Mouse (Mus musculus): ENCODE results near the gene Vgll4. TPM values are rescaled to one million over a fixed set of nuclear protein-coding genes. Genes with fewer than 3 reads are reported as not detected.

Gene Vgll4
- polyA plus RNA-seq, 1 experiment from 2014 or later: 73.1 TPM

DNA sequence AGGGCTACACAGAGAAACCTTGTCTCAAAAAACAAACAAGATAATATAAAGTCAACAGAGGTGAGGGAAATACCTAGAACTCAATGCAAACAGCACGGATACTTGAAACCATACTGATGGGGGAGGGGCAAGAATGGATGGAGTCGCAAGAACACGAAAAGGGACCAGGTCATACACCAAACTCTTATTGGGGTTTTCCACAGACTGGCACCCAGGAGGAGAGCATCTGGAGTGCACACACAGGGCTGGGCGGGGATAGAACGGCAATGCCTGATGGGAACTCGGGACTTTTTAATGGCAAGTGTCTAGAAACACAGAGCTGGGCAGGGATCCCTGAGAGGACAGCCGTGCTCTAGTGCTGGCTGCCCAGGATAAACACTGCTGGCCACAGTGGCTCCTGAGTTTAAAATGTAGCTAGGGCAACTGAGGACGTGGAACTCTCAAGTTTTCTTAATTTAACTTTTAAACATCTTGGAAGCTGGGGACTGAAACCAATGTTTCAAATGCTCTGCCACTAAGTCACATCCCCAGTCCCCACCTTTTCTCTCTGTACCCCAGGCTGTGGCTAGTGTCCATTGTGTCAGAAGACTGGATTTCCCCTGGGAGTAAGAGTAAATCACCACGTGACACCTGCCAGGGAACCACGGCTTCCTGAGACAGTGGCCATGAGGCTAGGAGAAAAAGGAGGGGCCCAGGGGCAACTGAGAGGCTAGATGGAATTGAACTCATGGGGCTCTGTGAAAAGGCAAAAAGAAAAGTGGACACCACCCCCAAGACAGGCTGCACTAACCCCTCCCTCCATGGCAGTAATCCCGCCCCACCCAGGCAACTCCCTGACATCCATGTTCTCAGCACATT lies 83.1 kb downstream of the Vgll4 start:
- WGBS: 79% methylated on average over 11 of the region's 11 CpGs
- Histone ChIP-seq H3K27ac (ENCODE audit: low read depth, low read length) (no peak overlapping the region), H3K27me3 (ENCODE audit: control insufficient read depth, insufficient read depth, low read length) (no peaks in the 10 kb centered on the region), H3K9me3 (ENCODE audit: control insufficient read depth, low read length) (no peaks in the 10 kb centered on the region), H3K9ac (ENCODE audit: low read length) (no peak overlapping the region), H3K36me3 (ENCODE audit: control insufficient read depth, insufficient read depth, low read length) (no peaks in the 10 kb centered on the region), H3K4me2 (ENCODE audit: low read depth, low read length, severe bottlenecking) (no peak overlapping the region), H3K4me1 (replicated peaks; ENCODE audit: control insufficient read depth, insufficient read depth, low read length) (peaks cover 41% of the 10 kb centered on the region), H3K4me3 (ENCODE audit: low read depth, low read length) (no peak overlapping the region)
- ATAC-seq (replicated peaks; ENCODE audit: low FRiP score) (no peak), DNase-seq (ENCODE audit: low spot score) (no peak)

DNA sequence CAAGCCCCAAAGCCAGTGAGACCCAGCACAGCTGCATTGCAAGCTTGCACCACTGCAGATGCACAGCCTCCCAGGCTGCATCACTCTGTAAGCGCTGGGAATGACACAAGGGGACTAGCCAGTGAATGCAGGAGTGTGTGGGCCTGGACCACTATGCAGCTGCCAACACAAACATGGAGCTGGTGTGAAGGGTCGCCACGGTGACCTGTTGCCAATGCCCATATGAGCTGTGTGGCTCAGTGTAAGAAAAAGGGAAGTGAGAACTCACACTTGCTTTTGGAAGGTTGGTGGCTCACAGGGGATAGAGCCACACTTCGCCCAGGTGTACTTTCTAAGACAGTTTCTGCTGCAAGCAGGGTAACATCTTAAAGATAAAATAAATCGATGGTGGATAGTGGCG lies 83.8 kb downstream of the Vgll4 start:
- peaks cover 42% of the 10 kb centered on the region for H3K4me1 ChIP-seq (replicated peaks; ENCODE audit: control insufficient read depth, insufficient read depth, low read length)
- H3K4me2 ChIP-seq (ENCODE audit: low read depth, low read length, severe bottlenecking): no peak overlapping the region
- no peaks in the 10 kb centered on the region for H3K36me3 ChIP-seq (ENCODE audit: control insufficient read depth, insufficient read depth, low read length)
- 95% methylated on average over 6 of the region's 6 CpGs for WGBS
- DNase-seq (ENCODE audit: low spot score) (no peak), ATAC-seq (replicated peaks; ENCODE audit: low FRiP score) (no peak)
- no peaks in the 10 kb centered on the region for H3K9me3 ChIP-seq (ENCODE audit: control insufficient read depth, low read length)
- H3K27me3 ChIP-seq (ENCODE audit: control insufficient read depth, insufficient read depth, low read length): no peaks in the 10 kb centered on the region
- H3K4me3 ChIP-seq (ENCODE audit: low read depth, low read length): no peak overlapping the region
- no peak overlapping the region for H3K27ac ChIP-seq (ENCODE audit: low read depth, low read length)
- H3K9ac ChIP-seq (ENCODE audit: low read length): no peak overlapping the region

DNA sequence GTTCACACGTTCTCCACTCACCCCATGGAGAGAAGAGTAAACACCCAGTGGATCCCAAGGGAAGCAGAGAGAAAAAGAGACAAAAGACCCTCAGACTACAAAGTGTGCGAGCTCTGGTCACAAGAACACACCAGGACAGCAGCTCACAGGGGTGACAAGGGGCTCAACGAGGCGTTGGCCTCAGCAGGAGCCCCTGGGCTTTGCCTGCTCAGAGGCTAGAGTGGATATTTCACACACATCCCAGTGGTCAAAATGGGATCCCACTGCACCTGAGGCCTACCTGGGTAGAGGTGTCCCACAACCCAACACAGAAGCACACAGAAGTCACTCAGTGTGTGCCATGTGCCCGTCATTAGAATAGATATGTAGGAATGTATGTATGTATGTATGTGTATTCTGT lies 84.7 kb downstream of the Vgll4 start:
- no peak overlapping the region for H3K4me2 ChIP-seq (ENCODE audit: low read depth, low read length, severe bottlenecking)
- H3K27ac ChIP-seq (ENCODE audit: low read depth, low read length): no peak overlapping the region
- WGBS: 78% methylated on average over 5 of the region's 5 CpGs
- no peak overlapping the region for H3K9ac ChIP-seq (ENCODE audit: low read length)
- H3K9me3 ChIP-seq (ENCODE audit: control insufficient read depth, low read length): no peaks in the 10 kb centered on the region
- H3K36me3 ChIP-seq (ENCODE audit: control insufficient read depth, insufficient read depth, low read length): no peaks in the 10 kb centered on the region
- peaks cover 37% of the 10 kb centered on the region for H3K4me1 ChIP-seq (replicated peaks; ENCODE audit: control insufficient read depth, insufficient read depth, low read length)
- no peak overlapping the region for H3K4me3 ChIP-seq (ENCODE audit: low read depth, low read length)
- no peak for DNase-seq (ENCODE audit: low spot score)
- H3K27me3 ChIP-seq (ENCODE audit: control insufficient read depth, insufficient read depth, low read length): no peaks in the 10 kb centered on the region
- ATAC-seq (replicated peaks; ENCODE audit: low FRiP score): no peak

DNA sequence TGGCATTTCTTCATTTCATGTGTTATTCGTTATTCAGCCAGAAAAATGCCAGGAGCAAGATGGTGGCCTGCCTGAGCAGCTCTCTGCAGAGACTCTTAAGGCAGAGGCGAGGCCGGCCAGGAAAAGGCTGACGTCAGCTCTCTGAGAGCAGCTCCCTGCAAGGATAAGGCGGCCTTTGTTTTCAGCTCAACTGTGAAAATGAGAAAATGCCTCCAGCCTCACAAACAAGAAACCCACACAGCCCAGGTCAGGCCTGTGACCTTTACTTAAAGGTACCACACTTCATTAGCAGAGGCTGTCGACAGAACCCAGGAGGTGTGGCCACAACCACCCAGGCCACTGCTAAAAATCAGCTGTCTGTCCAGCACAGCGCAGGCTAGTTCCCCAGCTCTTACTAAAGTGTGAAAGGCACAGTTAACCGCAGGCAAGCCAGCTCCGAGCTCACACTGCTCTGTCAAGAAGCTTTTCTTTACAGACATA lies 86.5 kb downstream of the Vgll4 start:
- Histone ChIP-seq H3K36me3 (ENCODE audit: control insufficient read depth, insufficient read depth, low read length) (no peaks in the 10 kb centered on the region), H3K9ac (ENCODE audit: low read length) (peak overlapping the region; percentile 64), H3K9me3 (ENCODE audit: control insufficient read depth, low read length) (no peaks in the 10 kb centered on the region), H3K27me3 (ENCODE audit: control insufficient read depth, insufficient read depth, low read length) (no peaks in the 10 kb centered on the region), H3K4me2 (ENCODE audit: low read depth, low read length, severe bottlenecking) (peak overlapping the region; percentile 39), H3K4me3 (ENCODE audit: low read depth, low read length) (no peak overlapping the region), H3K27ac (ENCODE audit: low read depth, low read length) (peak overlapping the region; percentile 98), H3K4me1 (replicated peaks; ENCODE audit: control insufficient read depth, insufficient read depth, low read length) (peaks cover 30% of the 10 kb centered on the region)
- WGBS: 0% methylated on average over 9 of the region's 9 CpGs
- ATAC-seq (replicated peaks; ENCODE audit: low FRiP score) (peak; percentile 93), DNase-seq (ENCODE audit: low spot score) (peak; percentile 90)

DNA sequence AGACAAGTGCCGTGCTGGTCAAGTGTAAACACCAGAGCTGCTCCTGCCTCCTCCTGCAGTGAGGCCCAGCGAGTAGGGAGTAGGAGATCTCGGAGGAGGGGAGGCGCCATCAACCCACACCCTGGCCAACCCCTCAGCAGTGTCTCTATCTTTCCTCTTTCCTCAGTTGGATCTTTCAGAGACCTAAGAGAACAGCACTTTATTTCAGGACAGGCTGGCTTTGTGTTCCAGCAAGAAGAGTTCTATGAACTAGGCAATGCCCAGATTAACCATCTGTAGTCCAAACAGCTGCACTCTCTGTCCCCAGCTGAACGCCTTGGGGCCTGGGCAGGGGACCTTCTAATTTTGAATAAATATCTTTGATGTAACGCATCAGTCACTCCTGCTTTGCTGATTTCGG lies 87.1 kb downstream of the Vgll4 start:
- no peak for DNase-seq (ENCODE audit: low spot score)
- Histone ChIP-seq H3K4me1 (replicated peaks; ENCODE audit: control insufficient read depth, insufficient read depth, low read length) (peaks cover 33% of the 10 kb centered on the region), H3K27ac (ENCODE audit: low read depth, low read length) (peak overlapping the region; percentile 98), H3K4me2 (ENCODE audit: low read depth, low read length, severe bottlenecking) (peak overlapping the region; percentile 39), H3K36me3 (ENCODE audit: control insufficient read depth, insufficient read depth, low read length) (no peaks in the 10 kb centered on the region), H3K4me3 (ENCODE audit: low read depth, low read length) (no peak overlapping the region), H3K9ac (ENCODE audit: low read length) (peak overlapping the region; percentile 64), H3K27me3 (ENCODE audit: control insufficient read depth, insufficient read depth, low read length) (no peaks in the 10 kb centered on the region), H3K9me3 (ENCODE audit: control insufficient read depth, low read length) (no peaks in the 10 kb centered on the region)
- peak; percentile 60 for ATAC-seq (replicated peaks; ENCODE audit: low FRiP score)
- WGBS: 7% methylated on average over 7 of the region's 7 CpGs

DNA sequence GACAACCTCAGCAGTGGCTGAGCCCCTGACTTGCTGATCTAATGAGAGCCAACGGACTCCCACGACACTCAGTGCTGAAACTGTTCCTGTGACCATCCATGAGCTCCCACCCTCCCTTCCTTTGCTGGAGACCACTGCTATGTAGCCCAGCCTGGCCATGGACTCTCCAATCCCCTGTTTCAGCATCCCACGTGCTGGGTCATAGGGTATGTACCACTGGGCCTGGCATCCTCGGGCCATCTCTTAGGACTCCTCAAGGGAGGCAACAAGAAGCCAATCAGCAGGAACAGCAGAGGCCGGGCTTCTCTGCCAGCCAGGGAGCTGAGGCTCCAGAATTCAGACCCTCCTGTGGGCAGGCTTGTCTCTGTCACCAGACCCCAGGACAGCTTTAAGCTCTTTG lies 87.6 kb downstream of the Vgll4 start:
- DNase-seq (ENCODE audit: low spot score) (no peak), ATAC-seq (replicated peaks; ENCODE audit: low FRiP score) (no peak)
- WGBS: 26% methylated on average over 5 of the region's 5 CpGs
- Histone ChIP-seq H3K36me3 (ENCODE audit: control insufficient read depth, insufficient read depth, low read length) (no peaks in the 10 kb centered on the region), H3K9ac (ENCODE audit: low read length) (peak overlapping the region; percentile 64), H3K4me3 (ENCODE audit: low read depth, low read length) (no peak overlapping the region), H3K4me1 (replicated peaks; ENCODE audit: control insufficient read depth, insufficient read depth, low read length) (peaks cover 35% of the 10 kb centered on the region), H3K27ac (ENCODE audit: low read depth, low read length) (peak overlapping the region; percentile 98), H3K4me2 (ENCODE audit: low read depth, low read length, severe bottlenecking) (peak overlapping the region; percentile 39), H3K9me3 (ENCODE audit: control insufficient read depth, low read length) (no peaks in the 10 kb centered on the region), H3K27me3 (ENCODE audit: control insufficient read depth, insufficient read depth, low read length) (no peaks in the 10 kb centered on the region)

DNA sequence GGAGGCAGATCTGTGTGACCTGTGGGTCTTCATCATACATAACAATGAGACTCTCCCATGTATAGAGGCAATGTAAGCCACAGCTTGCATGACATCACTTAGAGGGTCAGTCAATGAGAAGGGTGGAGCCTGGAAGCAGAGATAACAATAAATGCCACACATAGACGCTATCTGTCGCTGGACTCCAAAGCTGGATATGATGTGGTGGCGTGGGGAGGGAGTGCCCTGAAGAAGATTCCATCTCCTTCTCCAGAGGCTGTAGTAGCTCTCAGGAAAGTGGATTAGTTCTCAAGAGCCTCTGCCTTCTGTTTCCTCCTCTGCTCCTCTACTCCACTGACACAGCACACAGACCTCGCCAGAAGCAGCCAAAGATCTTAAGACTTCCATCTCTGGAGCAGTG lies 89.0 kb downstream of the Vgll4 start:
- Histone ChIP-seq H3K4me2 (ENCODE audit: low read depth, low read length, severe bottlenecking) (no peak overlapping the region), H3K27ac (ENCODE audit: low read depth, low read length) (no peak overlapping the region), H3K27me3 (ENCODE audit: control insufficient read depth, insufficient read depth, low read length) (no peaks in the 10 kb centered on the region), H3K36me3 (ENCODE audit: control insufficient read depth, insufficient read depth, low read length) (no peaks in the 10 kb centered on the region), H3K9ac (ENCODE audit: low read length) (no peak overlapping the region), H3K4me1 (replicated peaks; ENCODE audit: control insufficient read depth, insufficient read depth, low read length) (peaks cover 44% of the 10 kb centered on the region), H3K9me3 (ENCODE audit: control insufficient read depth, low read length) (no peaks in the 10 kb centered on the region), H3K4me3 (ENCODE audit: low read depth, low read length) (no peak overlapping the region)
- ATAC-seq (replicated peaks; ENCODE audit: low FRiP score): no peak
- DNase-seq (ENCODE audit: low spot score): no peak
- WGBS: 85% methylated on average over 4 of the region's 4 CpGs

DNA sequence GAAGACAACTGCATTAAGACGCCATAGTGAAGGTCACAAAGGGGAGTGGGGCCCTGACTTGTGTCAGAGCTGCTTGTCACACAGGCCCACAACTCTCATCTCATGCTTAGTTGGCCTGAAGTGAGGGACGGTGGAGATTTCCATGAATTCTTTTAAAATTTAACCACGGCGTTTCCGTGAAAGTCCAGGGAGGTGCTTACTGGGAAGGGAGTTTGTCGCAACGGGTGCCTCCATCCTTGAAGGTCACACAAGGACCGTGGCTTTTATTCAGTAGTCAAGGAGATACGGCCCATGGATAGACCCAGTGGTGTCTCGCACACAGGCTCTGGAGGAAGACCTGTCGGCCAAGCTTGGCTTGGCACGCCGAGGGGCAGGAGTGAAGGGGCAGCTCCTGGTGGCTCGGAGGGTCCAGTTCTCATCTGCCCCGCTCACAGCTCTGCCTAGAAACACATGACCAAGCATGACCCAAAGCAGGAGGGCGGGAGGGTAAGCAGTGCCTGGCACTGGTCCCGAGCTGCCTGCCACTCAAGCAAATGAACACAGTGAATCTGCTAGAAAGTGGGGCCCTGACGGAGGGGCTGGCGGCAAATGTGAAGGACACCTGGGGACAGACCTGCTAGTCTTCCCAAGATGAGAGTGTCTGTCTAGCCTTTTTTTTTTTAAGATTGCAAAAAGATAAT lies 90.8 kb downstream of the Vgll4 start:
- Histone ChIP-seq H3K9me3 (ENCODE audit: control insufficient read depth, low read length) (no peaks in the 10 kb centered on the region), H3K27me3 (ENCODE audit: control insufficient read depth, insufficient read depth, low read length) (no peaks in the 10 kb centered on the region), H3K36me3 (ENCODE audit: control insufficient read depth, insufficient read depth, low read length) (no peaks in the 10 kb centered on the region), H3K4me1 (replicated peaks; ENCODE audit: control insufficient read depth, insufficient read depth, low read length) (peaks cover 58% of the 10 kb centered on the region), H3K4me3 (ENCODE audit: low read depth, low read length) (no peak overlapping the region), H3K9ac (ENCODE audit: low read length) (no peak overlapping the region), H3K4me2 (ENCODE audit: low read depth, low read length, severe bottlenecking) (no peak overlapping the region), H3K27ac (ENCODE audit: low read depth, low read length) (no peak overlapping the region)
- no peak for ATAC-seq (replicated peaks; ENCODE audit: low FRiP score)
- 87% methylated on average over 19 of the region's 19 CpGs for WGBS
- DNase-seq (ENCODE audit: low spot score): no peak
